Mouse (Mus musculus) heart, embryonic 13.5 days (tissue): ENCODE data around the gene Car14. TPM values are rescaled to one million over a fixed set of nuclear protein-coding genes. Genes with fewer than 3 reads are reported as not detected.
A peak's percentile ranks its signal among the peaks of the same experiment; 100 is the strongest.
"Not testable (repeated sequence)": the region's sequence is repeated elsewhere in the genome, so short reads cannot be mapped to it uniquely, and the experiment has no call there.

ENCODE experiments used
- ATAC-seq: fragments of 200-750 bp; cut with Nextera tagmentation; 2 replicates; pipeline ENCODE4 v1.8.0; 2017; ENCODE audit warnings: moderate TSS enrichment; ENCODE audit not compliant: insufficient number of reproducible peaks, low FRiP score, low TSS enrichment; ENCODE audit errors: extremely low read depth
- H3K27ac ChIP-seq: fragments of 300-500 bp; sonication (generic); replicated peaks from 2 replicates; pipeline ENCODE4 v1.5.1; 2015; ENCODE audit warnings: moderate library complexity, mild to moderate bottlenecking, inconsistent platforms
- H3K27me3 ChIP-seq: fragments of 300-500 bp; sonication (generic); replicated peaks from 2 replicates; pipeline ENCODE4 v1.6.1; 2015; ENCODE audit warnings: mild to moderate bottlenecking, inconsistent platforms
- H3K36me3 ChIP-seq: fragments of 300-500 bp; sonication (generic); 2 replicates; pipeline ENCODE4 v1.6.1; 2015; ENCODE audit warnings: mild to moderate bottlenecking, inconsistent platforms
- H3K4me1 ChIP-seq: fragments of 300-500 bp; sonication (generic); 2 replicates; pipeline ENCODE4 v1.6.1; 2015; ENCODE audit warnings: inconsistent platforms
- H3K4me2 ChIP-seq: fragments of 300-500 bp; sonication (generic); 2 replicates; pipeline ENCODE4 v1.6.1; 2015; ENCODE audit warnings: inconsistent platforms, mild to moderate bottlenecking, moderate library complexity
- H3K4me3 ChIP-seq: fragments of 300-500 bp; sonication (generic); 2 replicates; pipeline ENCODE4 v1.5.1; 2015; ENCODE audit warnings: moderate library complexity, mild to moderate bottlenecking, inconsistent platforms
- H3K9ac ChIP-seq: fragments of 300-500 bp; sonication (generic); 2 replicates; pipeline ENCODE4 v1.6.1; 2015; ENCODE audit warnings: inconsistent platforms, mild to moderate bottlenecking, moderate library complexity
- H3K9me3 ChIP-seq: fragments of 300-500 bp; sonication (generic); 2 replicates; pipeline ENCODE4 v1.6.1; 2016; ENCODE audit warnings: inconsistent platforms
- WGBS: fragments of 180-500 bp; shearing (Covaris S2); methylation state at CpG from one replicate; pipeline ENCODE4 v1.1.7; 2015; ENCODE audit warnings: mixed read lengths; 5-methylcytosine and 5-hydroxymethylcytosine counted together
- polyA plus RNA-seq: library from polyadenylated mRNA; unstranded; fragments of >200 nt; fragmentation: Nextera tagmentation; extraction: Ambion mirVana; gene quantifications from 2 replicates; pipeline ENCODE4 v1.2.1, GENCODE M21; 2015

Car14 gene
- polyA plus RNA-seq, 1 experiment from 2014 or later = 26.1 TPM

GRCm38 (mm10) chr3:95902373-95902625, 2.2 kb downstream of the Car14 start:
- peak overlapping the region; percentile 80 for H3K9ac ChIP-seq
- H3K4me1 ChIP-seq = peaks cover 58% of the 10 kb centered on the region
- peaks cover 16% of the 10 kb centered on the region for H3K36me3 ChIP-seq
- peaks cover 4% of the 10 kb centered on the region for H3K27me3 ChIP-seq
- ATAC-seq = no peak
- peak overlapping the region; percentile 76 for H3K27ac ChIP-seq
- no peaks in the 10 kb centered on the region for H3K9me3 ChIP-seq
- H3K4me2 ChIP-seq = peak overlapping the region; percentile 80
- H3K4me3 ChIP-seq = peak overlapping the region; percentile 51

GRCm38 (mm10) chr3:95901616-95902372, 2.7 kb downstream of the Car14 start:
- ATAC-seq = no peak
- H3K4me2 ChIP-seq = peak overlapping the region; percentile 80
- H3K27ac ChIP-seq = peak overlapping the region; percentile 76
- peaks cover 16% of the 10 kb centered on the region for H3K36me3 ChIP-seq
- H3K9ac ChIP-seq = peak overlapping the region; percentile 80
- H3K4me3 ChIP-seq = peak overlapping the region; percentile 21
- H3K4me1 ChIP-seq = peaks cover 54% of the 10 kb centered on the region
- WGBS = 52% methylated on average over 9 of the region's 9 CpGs
- H3K27me3 ChIP-seq = no peaks in the 10 kb centered on the region
- no peaks in the 10 kb centered on the region for H3K9me3 ChIP-seq

- Histone ChIP-seq H3K9ac (peak overlapping the region; percentile 10; the same call in 1 of the 2 replicates), H3K4me2 (no peak overlapping the region), H3K36me3 (peaks cover 25% of the 10 kb centered on the region), H3K4me1 (peaks cover 45% of the 10 kb centered on the region), H3K27ac (no peak overlapping the region), H3K4me3 (no peak overlapping the region), H3K9me3 (no peaks in the 10 kb centered on the region), H3K27me3 (no peaks in the 10 kb centered on the region)
- 72% methylated on average over 13 of the region's 13 CpGs for WGBS
- no peak for ATAC-seq
Observed at GRCm38 (mm10) chr3:95899800-95900524, 4.5 kb downstream of the Car14 start.

- H3K27ac ChIP-seq, H3K27me3 ChIP-seq, ATAC-seq, H3K9me3 ChIP-seq, H3K9ac ChIP-seq, H3K4me3 ChIP-seq: not testable (repeated sequence)
- 82% methylated on average over 7 of the region's 7 CpGs for WGBS
- Histone ChIP-seq H3K36me3 (peaks cover 25% of the 10 kb centered on the region), H3K4me2 (peak overlapping the region; percentile 81; the same call in 1 of the 2 replicates), H3K4me1 (peaks cover 42% of the 10 kb centered on the region)
Observed at GRCm38 (mm10) chr3:95895501-95895900, 9.0 kb downstream of the Car14 start.

- H3K4me3 ChIP-seq = peak overlapping the region; percentile 68
- peaks cover 45% of the 10 kb centered on the region for H3K4me1 ChIP-seq
- 6% methylated on average over 16 of the region's 16 CpGs for WGBS
- H3K4me2 ChIP-seq = peak overlapping the region; percentile 81
- peaks cover 25% of the 10 kb centered on the region for H3K36me3 ChIP-seq
- peak overlapping the region; percentile 94 for H3K27ac ChIP-seq
- H3K27me3 ChIP-seq = no peaks in the 10 kb centered on the region
- peak overlapping the region; percentile 85 for H3K9ac ChIP-seq
- H3K9me3 ChIP-seq = no peaks in the 10 kb centered on the region
- no peak for ATAC-seq
Observed at GRCm38 (mm10) chr3:95894317-95895160, 10.0 kb downstream of the Car14 start.

- Histone ChIP-seq H3K4me2 (peak within 1 kb of the TSS; percentile 81), H3K4me3 (peak within 1 kb of the TSS; percentile 68), H3K36me3 (peaks cover 26% of the 10 kb centered on the region), H3K9ac (peak within 1 kb of the TSS; percentile 85), H3K4me1 (peaks cover 45% of the 10 kb centered on the region), H3K27ac (peak within 1 kb of the TSS; percentile 94)
- WGBS = 2% methylated on average over 33 of the region's 43 CpGs
- not testable (repeated sequence) for H3K27me3 ChIP-seq, H3K9me3 ChIP-seq
- peak; percentile 91 for ATAC-seq
Observed at GRCm38 (mm10) chr3:95893606-95894316, 10.7 kb downstream of the Car14 start, which contains the start of gene Aph1a. Gene Aph1a (plus strand): TSS chr3:95893969.

GRCm38 (mm10) chr3:95893126-95893525, 11.4 kb downstream of the Car14 start:
- H3K9ac ChIP-seq = peak overlapping the region; percentile 77
- H3K4me3 ChIP-seq = peak overlapping the region; percentile 68
- peak overlapping the region; percentile 94 for H3K27ac ChIP-seq
- H3K4me2 ChIP-seq = peak overlapping the region; percentile 73
- no peaks in the 10 kb centered on the region for H3K9me3 ChIP-seq
- H3K4me1 ChIP-seq = peaks cover 45% of the 10 kb centered on the region
- H3K27me3 ChIP-seq = no peaks in the 10 kb centered on the region
- ATAC-seq = no peak
- peaks cover 26% of the 10 kb centered on the region for H3K36me3 ChIP-seq
- WGBS = 15% methylated on average over 7 of the region's 7 CpGs

GRCm38 (mm10) chr3:95892066-95893052, 12.1 kb downstream of the Car14 start:
- Histone ChIP-seq H3K4me3 (peak overlapping the region; percentile 50), H3K9ac (peak overlapping the region; percentile 80), H3K4me1 (peaks cover 45% of the 10 kb centered on the region), H3K27me3 (no peaks in the 10 kb centered on the region), H3K36me3 (peaks cover 25% of the 10 kb centered on the region), H3K27ac (peak overlapping the region; percentile 94), H3K9me3 (no peaks in the 10 kb centered on the region), H3K4me2 (peak overlapping the region; percentile 73)
- no peak for ATAC-seq
- WGBS = 30% methylated on average over 11 of the region's 11 CpGs

- no peaks in the 10 kb centered on the region for H3K27me3 ChIP-seq
- H3K4me1 ChIP-seq = peaks cover 45% of the 10 kb centered on the region
- H3K36me3 ChIP-seq = peaks cover 33% of the 10 kb centered on the region
- H3K4me2 ChIP-seq = peak within 1 kb of the TSS; percentile 73
- peak within 1 kb of the TSS; percentile 80 for H3K9ac ChIP-seq
- 15% methylated on average over 12 of the region's 12 CpGs for WGBS
- ATAC-seq = no peak
- peak within 1 kb of the TSS; percentile 94 for H3K27ac ChIP-seq
- H3K4me3 ChIP-seq = peak within 1 kb of the TSS; percentile 50
- H3K9me3 ChIP-seq = no peaks in the 10 kb centered on the region
Observed at GRCm38 (mm10) chr3:95891211-95892065, 13.1 kb downstream of the Car14 start, which contains the start of gene BC028528. Gene BC028528 (minus strand): TSS chr3:95892005.
